Mouse (Mus musculus) urinary bladder, postnatal 10 days (tissue): ENCODE measurements at regions not wholly inside any gene's neighbourhood (a gene's known extent, or its start where the extent isn't known, plus 50 kb on each side); places are given as distances from the start of the nearest gene placed in this dataset.
"Not testable (repeated sequence)": the region's sequence is repeated elsewhere in the genome, so short reads cannot be mapped to it uniquely, and the experiment has no call there.

ENCODE experiments used
- DNase-seq: peaks from one replicate; pipeline ENCODE4 v3.0.0; 2022; ENCODE audit warnings: low spot score

DNA sequence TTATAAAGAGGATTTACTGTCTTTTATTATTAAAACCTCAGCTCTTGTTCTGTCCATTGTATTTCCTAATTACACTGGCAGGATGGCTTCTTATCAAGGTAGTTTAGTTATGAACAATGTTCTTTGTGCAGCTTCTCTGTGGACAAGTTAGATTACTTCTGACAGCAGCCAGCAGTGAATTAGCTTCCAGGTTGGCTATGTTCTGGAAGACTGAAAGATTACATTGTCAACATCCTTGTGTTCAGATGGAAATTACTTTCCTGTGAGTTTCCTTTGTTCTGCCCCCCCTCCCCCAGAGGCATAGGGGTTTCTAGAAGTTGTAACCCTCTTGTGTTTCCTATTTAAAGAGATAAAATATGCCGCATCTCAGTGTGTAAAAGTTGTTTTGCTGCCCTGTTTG, 846.1 kb downstream of the Car8 start:
- DNase-seq, result no peak

DNA sequence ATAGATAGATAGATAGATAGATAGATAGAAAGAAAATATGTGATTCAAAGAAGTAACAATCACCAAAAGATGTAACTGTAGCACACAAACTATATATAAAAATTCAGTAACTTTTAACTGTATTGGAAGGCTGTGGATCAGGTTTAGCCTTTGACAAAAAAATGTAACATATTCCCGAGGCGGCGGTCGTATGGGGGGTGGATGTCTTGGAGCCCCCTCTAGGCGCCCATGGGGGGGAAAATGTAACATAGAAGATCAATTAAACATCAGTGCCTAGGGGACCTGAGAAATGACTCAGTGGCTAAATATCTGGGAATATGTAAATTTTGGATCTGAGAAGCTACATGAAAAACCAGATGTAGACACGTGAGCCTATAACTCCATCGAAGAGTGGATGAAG, 847.2 kb downstream of the Car8 start:
- DNase-seq, result no peak

DNA sequence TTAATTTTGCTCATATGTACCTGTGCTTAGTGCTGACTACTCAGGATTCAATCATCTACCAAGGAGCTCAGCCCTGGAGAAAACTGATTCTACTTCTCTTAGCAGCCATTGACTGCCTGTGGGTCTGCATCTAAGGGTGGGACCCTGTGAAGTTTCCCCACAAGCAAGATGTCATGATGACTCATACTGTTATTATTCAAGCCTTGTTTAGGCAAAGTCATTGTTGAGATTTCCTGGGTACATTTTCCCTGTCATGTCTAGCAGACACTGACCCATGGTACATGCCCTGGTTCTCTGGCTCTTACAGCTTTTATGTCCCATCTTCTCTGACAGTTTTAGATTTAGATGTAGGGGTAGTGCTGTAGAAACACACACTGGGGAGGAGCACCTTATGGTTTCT, 853.8 kb downstream of the Car8 start:
- no peak for DNase-seq

DNA sequence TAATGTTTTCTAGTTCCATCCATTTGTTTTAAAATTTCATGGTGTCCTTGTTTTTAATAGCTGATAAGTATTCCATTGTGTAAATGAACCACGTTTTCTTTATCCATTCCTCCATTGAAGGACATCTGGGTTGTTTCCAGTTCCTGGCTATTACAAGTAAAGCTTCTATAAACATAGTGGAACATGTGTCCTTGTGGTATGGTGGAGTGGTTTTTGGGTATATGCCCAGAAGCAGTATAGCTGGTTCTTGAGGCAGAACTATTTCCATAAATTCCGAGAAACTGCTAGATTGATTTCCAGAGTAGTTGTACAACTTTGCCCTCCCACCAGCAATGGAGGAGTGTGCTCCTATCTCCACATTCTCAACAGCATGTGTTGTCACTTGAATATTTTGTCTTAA, 858.8 kb downstream of the Car8 start:
- no peak for DNase-seq

DNA sequence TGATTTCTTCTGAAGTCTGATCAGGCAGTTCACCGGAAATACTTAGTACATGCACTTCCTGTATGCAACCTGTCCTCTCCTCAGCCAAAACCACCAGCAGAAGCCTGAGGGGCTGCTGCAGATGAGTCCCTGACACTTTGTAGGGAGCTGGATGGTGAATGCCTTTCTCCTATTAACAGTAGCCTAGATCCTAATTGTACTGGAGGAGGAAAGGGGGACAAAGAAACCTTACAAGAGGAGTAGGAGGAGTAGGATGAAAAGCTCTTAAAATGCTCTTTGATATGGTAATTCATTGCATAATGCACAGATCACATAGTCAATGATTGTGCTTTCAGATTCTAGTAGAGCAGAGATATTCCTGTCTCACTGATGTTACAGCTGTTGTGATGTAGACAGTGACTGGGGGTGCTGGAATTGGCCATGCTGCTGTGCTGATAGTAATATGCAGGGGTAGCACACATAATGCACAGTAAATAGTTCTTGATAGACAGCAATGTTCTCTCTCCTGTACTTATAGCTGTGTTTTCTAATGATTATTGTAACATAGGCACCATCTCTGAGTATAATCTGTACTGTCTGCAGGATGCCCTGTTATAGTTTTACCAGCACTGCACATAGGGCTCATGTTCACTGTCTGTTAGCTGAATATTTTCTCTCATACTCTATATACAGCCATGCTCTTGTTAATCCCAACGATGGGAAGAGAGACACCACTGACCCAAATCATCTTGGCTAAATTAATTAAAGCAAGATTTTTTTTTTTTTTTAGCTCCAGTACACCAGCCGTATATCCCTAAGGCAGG, 874.4 kb downstream of the Car8 start:
- no peak for DNase-seq

DNA sequence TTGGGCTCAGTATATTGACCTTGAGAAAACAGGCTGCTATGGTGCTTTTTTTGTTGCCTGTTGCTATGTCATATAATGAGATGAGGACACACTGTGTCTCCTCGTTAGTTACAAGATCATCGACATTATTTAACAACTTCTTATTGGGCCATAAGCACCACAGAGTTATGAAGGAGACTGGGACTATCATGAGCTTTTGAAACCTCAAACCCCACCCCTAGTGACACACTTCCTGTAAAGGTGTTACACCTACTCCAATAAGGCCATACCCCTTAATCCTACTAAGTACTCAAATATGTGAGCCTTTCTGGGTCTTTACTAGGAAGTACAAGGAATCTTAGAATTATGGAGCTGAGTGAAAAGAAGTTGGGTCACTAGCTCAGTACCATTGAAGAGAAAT, 875.3 kb downstream of the Car8 start:
- DNase-seq, result no peak

DNA sequence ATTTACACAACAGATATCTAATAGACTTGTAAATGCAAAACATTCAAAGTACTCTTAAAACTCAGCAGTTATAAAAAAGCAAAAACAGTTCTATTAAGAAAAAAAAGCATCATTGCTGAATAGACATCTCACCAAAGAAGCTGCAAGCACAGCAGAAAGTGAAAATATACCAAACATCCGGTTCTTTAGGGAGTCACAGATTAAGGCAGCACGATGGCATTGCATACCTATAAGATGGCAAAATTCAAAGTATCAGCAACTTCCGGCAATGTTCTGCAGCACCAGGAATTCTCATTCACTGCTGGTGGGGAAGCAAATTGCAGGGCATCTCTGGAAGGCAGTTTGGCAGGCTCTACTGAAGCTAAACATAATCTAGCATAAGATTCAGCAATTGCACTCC, 882.6 kb downstream of the Car8 start:
- DNase-seq, result no peak

DNA sequence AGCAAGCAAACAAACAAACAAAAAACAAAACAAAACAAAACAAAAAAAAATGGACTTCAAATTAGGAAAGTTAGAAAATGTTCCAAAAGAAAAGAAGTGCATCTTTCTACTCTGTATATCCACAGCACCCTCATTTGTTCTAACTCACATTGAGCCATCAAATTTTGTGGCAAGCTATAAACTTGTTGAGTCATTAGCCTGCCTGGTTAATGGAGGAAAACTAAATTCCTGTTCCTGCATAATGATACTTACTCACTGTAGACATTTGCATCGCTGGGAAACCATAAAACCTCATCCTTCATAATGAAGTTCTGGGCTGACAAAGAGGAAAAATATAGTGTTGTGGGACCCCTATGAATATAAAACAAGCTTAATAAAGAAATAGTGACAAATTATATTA, 891.5 kb downstream of the Car8 start:
- no peak for DNase-seq

DNA sequence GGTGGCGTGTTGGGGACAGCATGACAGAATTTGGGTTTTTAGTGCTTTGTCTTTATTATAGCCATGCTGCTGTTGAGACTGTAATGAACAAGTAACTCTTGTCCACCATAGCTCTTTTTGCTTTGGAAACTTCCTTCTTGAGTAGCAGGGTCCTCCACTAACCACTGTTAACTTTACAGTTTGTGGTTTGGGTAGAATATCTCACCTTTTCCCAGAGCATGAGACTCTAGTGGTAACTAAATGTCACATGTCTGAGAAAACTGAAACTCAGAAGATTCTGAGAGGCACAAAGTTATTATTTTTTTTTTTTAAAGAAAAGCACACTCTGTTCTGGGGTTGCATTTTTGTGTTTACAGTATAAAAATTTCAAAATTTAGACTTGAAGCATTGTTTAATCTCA, 897.7 kb downstream of the Car8 start:
- DNase-seq, result no peak

DNA sequence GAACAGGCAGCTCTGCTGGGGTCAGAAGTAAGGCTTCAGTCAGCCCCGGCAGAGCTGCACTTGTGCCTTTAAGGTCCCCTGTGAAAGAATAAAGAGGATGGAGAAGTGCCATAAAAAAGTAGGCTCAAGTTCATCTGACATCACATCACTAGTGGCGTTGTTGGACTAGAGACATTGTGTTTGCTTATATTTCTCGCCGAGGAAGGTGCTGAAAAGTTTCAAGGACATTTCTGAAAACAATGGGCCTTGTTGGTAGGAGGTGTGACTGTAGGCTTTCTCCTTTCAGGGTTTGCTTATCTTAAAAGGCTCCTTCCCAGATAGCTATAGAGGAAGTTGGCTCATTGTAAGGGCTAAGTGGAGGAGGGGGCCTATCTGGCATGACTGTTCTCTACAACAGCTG, 924.6 kb downstream of the Car8 start:
- no peak for DNase-seq

DNA sequence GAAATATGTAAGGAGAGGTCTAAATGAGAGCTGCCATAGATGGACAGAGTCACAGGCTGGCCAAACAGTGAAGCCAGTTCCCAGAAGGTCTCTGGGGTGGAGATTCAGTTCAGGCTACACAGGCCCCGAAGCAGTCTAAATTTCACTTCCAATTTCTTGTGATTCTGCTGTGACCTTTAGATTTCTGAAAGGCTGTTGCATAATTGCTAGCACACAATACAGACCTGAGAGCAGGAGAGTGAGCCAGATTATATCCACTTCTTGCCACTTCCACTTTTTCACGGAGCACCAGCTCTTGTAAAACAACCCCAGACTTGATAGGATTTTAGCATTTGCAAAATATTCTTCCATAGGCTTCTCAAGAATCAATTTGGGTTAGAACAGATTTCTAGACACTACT, 925.6 kb downstream of the Car8 start:
- no peak for DNase-seq

DNA sequence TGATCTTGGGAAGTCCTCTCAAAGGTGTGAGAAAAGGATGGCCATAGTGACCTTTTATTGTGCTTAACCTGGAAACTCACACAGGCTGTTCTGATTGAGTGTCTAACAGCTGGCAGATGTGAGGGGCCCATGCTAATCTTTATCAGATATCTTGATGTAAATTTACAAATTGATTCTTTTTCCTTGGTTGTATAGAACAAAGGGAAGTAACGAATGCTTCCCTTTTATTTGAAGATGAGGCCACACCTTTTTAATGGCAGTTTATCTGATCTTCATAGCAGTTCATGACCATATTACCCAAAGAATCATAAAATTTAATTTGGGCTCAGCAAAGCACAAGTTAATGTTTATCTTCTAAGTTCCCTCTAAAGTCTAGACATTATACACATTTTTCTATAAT, 926.7 kb downstream of the Car8 start:
- DNase-seq, result no peak

DNA sequence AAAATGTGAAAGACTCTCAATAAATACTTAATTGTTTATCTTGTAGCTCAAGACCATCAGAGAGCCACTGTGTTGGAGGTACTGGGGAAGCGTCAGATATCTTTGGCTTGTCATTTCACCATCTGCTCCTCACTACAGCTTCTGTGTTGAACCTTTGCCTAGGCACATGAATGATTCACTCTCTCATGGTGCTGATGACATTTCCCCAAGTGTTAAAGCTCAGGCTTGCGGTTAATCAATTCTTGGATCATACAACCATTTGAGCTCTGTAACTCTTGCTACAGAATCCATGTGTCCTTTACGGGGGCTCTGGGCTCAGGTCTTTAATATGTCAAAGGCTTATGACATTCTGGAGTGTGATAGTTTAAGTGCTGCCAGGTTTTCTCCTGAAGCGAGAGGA, 969.8 kb downstream of the Car8 start:
- no peak for DNase-seq

DNA sequence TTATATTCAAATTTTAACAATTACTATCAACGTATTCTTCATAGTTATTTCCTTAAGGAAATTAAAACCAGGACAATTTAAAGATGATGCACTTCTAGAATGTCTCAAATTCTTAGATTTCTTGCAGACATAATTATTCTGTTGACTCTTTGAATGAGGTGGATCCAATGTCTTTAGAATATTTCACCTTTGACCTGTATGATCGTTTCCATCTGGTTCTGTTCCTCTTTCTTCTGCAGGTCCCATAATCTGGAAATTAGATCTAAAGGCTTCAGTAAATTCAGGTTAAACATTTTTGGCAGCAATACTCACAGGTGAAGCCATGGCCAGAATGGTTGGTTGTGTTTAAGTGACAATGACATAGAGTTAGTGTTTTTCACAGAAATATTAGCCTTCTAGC, 982.4 kb downstream of the Car8 start:
- DNase-seq, result no peak

DNA sequence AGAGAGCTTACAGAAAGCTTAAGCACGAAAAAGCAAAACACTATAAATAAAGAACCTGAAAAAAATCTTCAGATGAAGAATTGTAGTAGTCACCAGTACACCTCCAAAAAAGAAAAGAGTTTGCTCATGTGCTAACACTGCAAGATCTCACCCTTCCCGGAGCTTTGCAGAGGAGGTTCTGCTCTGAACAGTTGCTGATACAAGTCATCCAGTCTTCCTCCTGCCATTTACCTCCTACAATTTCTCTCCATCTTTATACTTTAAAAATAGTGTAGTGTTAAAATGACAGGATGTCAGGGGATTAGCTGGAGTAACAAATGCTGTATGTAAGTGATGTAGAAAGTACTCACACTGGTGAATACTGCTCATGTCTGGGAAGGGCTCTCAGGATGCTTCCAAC, 985.2 kb downstream of the Car8 start:
- no peak for DNase-seq

DNA sequence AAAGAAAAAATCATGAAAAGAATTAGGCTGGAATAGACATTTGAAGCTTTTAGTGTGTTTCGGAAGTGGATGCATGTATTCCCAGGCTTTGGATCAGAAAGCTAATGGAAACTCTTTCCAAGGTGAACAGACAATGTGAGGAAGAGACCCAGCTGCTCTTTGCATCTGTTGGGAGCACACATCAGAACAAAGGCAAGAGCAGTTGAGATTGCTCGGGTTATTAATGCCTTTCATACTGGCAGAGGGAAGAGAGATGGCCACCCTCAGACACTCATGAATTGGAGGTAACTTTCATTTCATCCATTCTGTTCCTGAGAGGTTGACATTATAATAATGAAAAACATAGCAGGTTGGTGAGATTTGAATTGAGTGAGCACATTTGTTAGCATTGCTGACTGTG, 987.2 kb downstream of the Car8 start:
- DNase-seq, result no peak

DNA sequence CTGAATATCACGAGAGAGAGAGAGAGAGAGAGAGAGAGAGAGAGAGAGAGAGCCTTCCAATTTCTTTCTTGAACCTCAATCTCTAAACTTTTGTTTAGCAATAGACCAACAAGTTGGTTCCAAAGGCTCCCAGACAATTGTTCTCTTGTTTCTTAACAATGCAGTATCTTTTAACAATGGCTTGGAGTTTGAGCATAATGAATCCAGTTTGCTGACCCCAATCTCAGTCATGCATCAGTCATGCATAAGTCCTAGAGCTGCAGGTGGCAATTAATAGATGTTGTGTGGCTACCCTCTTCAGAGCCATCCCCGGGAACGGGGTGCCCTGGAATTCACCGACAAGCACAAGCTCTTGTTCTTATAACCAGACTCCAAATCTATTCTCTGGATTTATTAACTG, 991.0 kb downstream of the Car8 start:
- no peak for DNase-seq

DNA sequence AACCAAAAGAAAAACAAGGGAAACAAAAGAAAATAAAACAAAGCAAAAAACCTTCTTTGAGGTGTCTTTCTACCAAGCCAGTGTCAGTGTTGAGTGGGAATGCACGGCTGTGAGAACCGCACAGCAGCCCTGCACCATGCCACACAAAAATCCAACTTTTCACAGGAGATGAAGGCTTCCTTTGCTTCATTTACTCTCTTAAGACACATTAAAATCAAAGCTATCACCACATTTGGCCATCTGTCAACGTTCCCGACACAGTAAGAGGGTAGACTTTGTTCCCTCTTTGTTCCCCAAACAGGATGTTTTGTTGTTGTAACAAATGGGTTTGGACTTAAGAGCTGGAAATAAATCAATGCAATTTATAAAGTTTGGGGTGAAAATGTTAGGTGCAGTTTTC, 991.6 kb downstream of the Car8 start:
- DNase-seq, result no peak

DNA sequence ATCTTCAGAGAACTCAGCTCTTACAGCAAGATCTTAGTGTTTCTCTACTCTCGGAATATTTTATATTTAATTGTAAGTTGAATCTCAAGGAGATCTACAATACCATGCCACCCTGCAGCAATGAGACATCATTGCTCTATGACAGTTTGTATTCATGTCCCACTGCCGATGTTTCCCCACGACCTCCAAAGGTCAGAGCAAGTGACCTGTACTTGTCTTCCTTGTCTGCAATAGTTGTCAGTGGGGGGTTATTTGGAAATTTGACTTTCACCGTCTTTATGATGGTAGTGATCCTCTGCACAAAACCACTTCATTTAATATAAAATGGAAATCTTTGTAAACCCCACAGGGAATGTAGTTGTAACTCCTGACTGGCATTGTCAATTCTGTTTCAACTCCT, 992.0 kb downstream of the Car8 start:
- DNase-seq, result no peak

DNA sequence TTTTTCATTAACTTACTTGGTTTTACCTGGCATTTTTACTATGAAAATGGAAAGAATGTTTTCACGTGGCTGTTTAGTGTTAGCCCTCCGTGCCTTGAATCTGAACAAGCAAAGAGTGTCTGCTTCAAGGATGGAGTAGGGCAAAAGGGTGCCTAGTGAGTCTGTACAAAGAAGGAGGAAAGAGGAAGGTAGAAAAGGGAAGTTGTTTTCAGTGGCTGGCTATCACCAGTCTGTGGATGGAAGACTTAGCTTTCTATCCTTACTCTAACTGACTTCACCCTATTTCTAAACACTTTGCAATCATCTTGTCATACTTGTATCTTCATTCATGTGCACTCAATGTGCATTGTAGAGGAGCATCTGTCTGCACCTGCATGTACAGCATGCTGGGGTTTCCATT, 993.2 kb downstream of the Car8 start:
- DNase-seq, result no peak

DNA sequence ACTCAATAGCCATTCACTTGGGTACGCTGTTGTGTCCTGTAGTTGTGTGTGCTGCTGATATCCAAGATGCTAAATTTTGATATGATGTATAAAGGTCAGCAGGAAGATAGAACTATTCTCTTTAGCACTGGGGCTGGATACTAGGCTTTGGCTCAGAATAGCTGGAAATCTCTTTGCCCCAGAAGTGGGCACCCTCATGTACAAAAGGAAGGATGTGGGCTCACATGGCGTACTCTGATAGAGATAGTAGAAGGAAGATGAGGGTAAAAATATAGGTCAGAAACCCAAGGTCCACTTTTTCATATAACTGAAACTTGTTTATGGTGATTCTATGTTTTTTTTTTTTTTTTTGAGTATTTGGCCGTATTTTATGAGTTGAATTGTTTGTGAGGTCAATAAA, 1001.0 kb downstream of the Car8 start:
- DNase-seq, result no peak

DNA sequence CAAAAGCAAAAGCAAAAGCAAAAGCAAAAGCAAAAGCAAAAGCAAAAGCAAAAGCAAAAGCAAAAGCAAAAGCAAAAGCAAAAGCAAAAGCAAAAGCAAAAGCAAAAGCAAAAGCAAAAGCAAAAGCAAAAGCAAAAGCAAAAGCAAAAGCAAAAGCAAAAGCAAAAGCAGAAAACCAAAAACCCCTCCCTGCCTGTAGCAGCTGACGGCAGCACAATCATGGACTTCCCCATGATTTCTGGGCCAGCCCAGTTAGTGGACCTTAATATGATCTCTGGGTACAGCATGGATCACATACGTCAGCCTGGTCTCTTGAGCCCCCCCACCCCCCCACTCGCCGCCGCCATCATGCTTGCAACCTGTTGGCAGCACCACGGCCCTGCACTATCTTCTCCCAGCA, 1004.3 kb downstream of the Car8 start:
- not testable (repeated sequence) for DNase-seq

DNA sequence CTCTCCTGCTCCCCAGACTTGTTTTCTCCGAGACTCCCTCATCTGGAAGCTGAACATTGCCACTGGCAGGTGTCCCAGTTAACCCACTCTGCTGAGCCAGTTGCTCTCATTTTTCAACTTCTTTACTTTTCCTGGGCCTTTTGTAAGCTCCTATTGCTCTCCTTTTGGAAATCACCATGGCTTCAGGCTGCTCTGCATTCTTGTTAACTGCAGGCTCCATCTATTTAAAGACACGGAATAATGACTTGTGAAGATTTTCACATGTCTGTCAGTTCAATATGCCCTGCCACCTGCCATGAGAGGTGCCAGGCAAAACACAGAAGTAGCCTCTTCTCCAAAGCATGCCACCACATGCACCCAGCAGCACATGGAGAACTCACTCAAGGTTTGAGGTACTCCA, 1009.9 kb downstream of the Car8 start:
- DNase-seq, result no peak

DNA sequence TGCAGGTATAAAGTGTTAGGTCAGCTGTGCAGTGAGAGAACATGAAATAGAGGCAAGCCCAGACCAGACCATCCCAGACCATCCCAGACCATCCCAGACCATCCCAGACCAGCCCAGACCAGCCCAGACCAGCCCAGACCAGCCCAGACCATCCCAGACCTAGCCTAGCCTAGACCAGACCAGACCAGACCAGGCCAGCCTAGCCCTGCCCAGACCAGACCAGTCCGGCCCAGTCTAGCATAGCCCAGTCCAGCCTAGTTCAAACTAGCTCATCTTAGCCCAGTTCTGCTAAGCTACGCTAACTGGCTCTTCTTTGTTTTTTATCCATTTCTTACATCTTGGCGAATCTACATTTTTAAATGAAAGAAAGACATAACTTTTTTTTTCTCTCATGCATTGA, 1015.9 kb downstream of the Car8 start:
- DNase-seq, result no peak

DNA sequence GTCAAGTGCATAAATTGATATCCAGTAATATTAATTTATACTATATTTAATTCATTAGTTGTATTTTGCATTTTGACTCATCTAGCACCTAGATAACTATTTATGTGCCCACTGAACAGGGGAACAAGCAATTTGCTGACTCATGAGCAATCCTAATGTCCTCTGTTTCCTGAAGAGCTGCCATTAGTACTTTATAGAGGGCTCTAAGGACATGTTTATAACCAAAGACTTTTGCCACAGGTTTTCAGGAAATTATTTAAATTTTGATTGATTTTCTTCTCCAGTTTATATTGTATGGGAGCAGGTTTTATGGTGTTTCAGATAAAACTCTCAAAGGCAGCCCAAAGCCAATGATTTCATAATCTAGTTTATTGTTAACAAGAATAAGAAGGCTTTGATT, 1018.4 kb downstream of the Car8 start:
- DNase-seq, result no peak
